Mouse (Mus musculus) T-helper 2 cell (primary cell): ENCODE results near the gene Prkce.

Experiments used
- in situ Hi-C: fragments of 300-600 bp; cut with MboI, MseI; formaldehyde crosslinking; loops from one replicate; pipeline ENCODE4 v1.15.1; 2025; ENCODE audit warnings: high pct_unique_total_duplicates

Prkce gene

GRCm38 (mm10) chr17:86292711-86293110 is 125.1 kb downstream of the Prkce start:
- in situ Hi-C loops, result no loop called here

GRCm38 (mm10) chr17:86293247-86293744 is 125.7 kb downstream of the Prkce start:
- in situ Hi-C loops, result no loop called here

- in situ Hi-C loops, result loop anchor here (5.0 kb wide), 1 partner anchor 133 kb away; no protein-coding TSS in a partner anchor
Measured at GRCm38 (mm10) chr17:86299576-86299975, 132.0 kb downstream of the Prkce start.

DNA sequence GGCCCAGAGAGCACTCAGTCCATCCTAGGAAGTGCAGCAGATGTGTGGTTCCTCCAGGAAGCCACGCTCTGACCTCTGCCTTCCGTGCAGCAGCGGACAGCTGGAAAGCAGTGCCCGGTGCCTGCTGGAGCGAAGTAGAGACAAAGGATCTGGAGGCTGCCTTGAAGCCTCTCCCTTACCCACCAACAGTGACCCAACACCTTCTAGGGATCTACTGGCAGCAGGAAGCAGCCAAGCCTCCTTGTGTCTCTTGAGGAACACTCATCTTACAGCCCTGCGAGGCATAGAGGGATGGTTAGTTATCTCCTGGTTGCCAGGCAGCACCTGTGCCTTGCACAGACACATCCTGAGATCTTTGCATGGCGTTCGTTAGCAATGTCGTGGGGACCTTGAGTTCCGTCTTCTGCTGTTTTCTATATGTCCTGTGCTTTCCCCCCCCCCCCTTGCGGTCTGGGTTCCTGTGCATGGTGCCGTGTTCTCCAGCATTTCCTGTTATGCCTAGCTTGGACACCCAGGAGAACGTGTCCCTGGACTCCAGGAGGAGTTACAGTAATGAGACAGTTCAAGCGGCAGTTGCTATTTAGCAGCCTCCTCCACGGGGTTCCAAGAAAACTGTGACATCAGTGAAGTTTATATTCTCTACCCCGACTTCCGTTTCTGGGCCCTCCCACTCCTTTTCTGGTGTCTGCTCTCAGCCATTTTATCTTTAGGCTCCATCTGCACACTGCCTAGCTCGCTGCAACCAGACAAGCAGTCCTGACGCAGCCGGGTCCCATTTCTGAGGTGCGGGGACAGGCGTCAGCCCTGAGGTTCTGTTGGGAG is 133.4 kb downstream of the Prkce start:
- in situ Hi-C loops, result loop anchor here (10.0 kb wide), 1 partner anchor 136 kb away; the partner anchor contains the start of gene Prkce

- in situ Hi-C loops, result loop anchor here (10.0 kb wide), 1 partner anchor 137 kb away; the partner anchor contains the start of gene Prkce
Measured at GRCm38 (mm10) chr17:86302266-86302665, 134.7 kb downstream of the Prkce start.

- in situ Hi-C loops, result loop anchor here (10.0 kb wide), 1 partner anchor 138 kb away; the partner anchor contains the start of gene Prkce
Measured at GRCm38 (mm10) chr17:86302861-86303331, 135.3 kb downstream of the Prkce start.

DNA sequence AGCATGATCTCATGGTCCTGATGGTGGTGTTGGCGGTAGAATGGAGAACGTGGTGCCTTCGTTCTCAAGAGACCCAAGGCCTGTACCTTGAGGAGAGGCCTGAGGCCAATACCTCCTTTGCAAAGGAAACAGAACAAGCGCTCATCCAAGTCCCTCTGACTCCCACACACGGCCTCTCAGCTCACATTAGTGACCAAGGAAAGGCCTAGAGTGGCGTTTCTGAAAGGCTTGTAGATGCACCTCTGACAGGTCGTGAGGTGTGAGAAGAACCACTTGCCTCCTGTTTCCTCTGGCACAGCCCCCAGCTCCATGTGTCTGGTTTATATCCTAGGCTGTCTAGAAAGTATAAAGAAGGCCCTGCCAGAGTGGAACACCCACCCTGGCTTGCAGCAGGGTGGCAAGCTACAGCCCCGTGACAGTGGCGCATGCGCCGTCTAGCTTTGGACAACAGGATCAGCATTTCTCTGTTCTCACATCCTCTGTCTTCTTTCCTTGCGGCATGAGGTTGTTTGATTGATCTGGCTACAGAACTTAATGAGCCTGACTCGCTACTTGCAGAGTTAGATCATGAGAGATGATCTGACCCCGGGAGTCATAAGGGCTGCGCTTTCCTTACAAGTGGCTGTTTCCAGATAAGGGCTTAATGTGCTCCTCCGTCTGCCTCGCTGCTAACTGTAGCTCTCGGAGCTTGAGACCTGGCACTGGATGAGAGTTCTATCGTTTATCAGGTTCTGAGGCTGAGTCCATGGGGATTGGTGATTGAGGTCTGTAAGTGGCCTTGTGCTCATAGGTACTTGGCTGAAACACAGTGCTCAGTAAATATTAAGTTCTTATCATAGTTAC is 136.0 kb downstream of the Prkce start:
- in situ Hi-C loops, result loop anchor here (10.0 kb wide), 1 partner anchor 139 kb away; the partner anchor contains the start of gene Prkce

- in situ Hi-C loops, result loop anchor here (10.0 kb wide), 1 partner anchor 140 kb away; the partner anchor contains the start of gene Prkce
Measured at GRCm38 (mm10) chr17:86304923-86305630, 137.5 kb downstream of the Prkce start.

DNA sequence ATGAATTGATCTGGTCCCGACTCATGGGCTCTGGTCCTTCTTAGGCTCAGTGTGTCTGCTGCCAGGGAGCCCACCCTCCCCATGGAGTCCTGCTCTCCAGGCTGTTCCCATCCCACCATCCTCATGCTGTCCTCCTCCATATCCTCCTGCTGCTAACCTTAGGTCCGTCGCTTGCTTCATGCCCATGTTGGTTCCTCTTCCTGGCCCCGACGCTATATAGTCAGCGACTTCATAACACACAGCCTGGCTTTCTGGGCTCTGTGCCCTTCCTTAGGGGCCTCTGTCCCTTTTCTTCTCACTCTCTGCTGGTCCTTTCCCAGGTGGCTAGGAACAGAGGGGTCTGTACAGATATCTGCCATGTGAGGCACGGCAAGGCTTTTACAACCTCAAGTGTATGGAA is 138.6 kb downstream of the Prkce start:
- in situ Hi-C loops, result loop anchor here (10.0 kb wide), 1 partner anchor 141 kb away; the partner anchor contains the start of gene Prkce

DNA sequence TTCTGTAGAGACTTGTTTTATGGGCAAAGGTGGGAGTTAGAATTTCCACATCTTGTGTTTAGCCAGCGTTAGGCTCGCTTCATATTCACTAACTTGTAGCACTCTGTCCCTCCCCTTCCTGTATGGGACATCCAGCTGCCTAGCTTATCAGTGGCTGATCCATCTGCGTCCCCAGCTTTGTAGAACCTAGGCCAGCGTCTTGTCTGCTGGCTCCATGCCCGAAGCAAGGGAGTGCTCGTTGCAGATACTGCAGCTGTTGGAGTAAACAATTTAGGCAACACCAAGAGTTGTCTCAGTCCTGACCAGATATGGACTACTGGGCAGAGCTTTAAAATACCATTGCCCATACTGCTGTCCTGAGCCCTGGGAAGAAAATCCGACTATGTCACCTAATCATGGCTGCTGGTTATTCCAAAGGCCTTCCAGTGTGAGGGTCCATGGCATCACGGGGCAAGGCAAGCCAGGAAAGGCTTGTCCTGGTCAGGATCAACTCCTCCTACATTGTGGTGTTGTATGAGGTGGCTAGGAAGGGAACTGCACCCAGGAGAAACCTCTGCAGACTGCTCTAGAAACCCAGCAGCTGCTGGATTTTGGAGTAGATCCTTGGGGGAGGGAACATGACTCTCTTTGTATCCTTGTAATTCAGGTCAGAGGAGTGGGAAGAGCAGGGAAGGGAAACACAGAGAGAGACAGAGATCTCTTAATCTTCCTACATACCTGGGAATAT is 146.0 kb downstream of the Prkce start:
- in situ Hi-C loops, result no loop called here

GRCm38 (mm10) chr17:86315874-86316273 is 148.3 kb downstream of the Prkce start:
- in situ Hi-C loops, result no loop called here

DNA sequence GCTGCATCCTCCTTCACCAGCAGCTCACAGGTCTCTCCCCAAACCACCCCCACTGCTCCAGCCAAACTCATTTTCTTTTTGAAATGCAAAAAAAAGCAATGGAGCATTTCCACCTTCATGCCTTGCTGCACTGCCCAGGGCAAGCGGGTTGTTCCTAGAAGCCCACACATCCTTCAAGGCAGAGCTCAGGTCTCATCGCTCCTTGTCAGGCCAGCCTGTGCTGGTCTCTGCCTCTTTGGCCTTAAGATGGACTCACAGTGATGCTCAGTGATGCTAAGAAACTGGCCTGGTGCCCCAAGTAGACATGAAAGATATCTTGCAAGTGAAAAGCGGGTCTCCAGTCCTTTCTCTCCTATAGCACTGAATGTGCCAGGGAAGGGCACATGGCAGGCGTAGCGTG is 149.2 kb downstream of the Prkce start:
- in situ Hi-C loops, result no loop called here

DNA sequence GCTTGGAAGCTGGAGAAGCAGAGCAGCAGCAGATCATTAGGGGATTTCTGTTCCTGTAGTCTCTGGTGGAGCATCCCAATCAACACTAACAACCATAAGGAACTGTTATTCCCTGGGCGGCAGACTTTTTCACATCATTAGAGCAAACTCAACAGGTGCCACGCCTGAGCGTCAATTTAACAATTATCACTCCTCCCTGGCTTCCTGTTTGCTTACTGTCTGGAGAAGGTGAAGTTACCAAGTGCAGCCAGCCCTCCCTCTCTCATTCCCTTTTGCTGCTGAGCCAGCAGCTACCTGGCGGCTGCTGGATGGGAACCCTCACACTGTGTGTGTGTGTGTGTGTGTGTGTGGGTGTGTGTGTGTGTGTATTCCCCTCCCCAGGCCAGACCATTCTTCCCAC is 149.6 kb downstream of the Prkce start:
- in situ Hi-C loops, result no loop called here

- in situ Hi-C loops, result loop anchor here (10.0 kb wide), 1 partner anchor 405 kb away; no protein-coding TSS in a partner anchor
Measured at GRCm38 (mm10) chr17:86319967-86320602, 152.5 kb downstream of the Prkce start.

DNA sequence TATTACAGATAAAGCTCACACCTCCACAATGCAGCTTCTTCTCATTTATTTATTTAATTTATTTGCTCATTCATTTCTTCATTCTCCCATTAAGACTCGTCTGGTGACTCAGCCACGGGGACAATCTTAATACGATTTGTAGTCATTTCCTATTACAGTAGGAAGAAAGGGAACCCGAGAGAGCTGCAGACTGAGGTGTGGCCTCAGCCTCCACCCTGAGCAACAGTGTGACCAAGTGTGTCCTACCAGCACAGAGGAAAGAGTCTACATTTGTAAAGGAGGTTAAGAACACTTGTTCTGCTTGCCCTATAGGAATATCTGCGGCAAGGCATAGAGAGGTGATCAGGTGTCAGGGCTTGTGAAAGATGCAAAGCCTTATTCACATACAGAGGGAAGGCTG is 155.3 kb downstream of the Prkce start:
- in situ Hi-C loops, result loop anchor here (10.0 kb wide), 1 partner anchor 408 kb away; no protein-coding TSS in a partner anchor

GRCm38 (mm10) chr17:86323310-86323709 is 155.7 kb downstream of the Prkce start:
- in situ Hi-C loops, result loop anchor here (10.0 kb wide), 1 partner anchor 409 kb away; no protein-coding TSS in a partner anchor

DNA sequence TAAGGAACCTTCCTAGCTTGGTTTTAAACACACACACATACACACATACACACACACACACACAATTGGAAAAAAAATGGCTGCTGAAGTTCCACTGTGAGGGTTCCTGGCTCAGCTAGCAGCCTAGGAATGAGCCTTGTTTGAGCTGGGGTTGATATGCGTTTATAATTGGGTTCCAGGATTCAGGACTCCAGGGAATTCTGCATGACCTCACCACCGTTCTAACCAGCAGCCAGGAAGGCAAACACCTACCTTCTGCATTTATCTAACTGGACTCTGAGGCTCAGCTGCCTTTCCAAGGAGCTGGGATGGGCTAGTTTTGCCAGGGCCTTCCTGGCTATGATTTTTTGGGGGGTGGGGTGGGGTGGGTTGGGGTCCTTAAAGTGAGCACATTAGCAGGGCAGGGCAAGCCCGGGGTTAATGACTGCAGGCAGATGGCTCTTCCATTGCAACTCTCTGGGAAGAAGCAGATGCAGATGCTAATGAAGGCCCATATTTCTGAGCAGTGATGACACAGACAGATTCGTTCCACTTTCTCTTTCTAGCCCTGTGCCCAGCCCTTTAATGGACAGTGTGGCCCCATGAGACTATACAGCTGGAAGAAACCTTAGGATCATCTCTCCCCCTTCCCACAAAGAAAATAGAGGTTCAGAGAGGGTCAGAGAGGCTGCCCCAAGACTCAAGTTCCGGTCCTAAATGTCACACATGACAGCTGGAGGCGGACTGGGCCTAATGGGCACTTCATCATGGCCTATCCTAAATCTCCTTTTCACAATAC is 156.5 kb downstream of the Prkce start:
- in situ Hi-C loops, result loop anchor here (10.0 kb wide), 1 partner anchor 409 kb away; no protein-coding TSS in a partner anchor

DNA sequence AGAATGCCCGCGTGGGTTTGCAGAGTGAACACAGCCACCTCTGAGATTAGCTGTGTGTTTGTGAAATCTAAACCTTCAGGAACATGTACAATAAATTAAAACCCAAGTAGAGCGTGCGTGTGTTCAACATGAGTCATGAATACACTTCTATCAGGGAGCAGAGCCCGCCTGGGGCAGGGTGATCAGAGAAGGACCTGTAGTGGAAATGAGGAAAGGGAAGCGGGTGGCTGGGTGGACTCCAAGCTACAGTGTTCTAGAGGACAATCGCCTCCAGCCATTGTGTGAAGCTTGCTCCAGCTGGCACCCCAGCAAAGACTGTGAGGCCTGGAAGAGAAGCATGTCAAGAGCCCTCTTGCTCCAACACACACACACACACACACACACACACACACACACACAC is 157.2 kb downstream of the Prkce start:
- in situ Hi-C loops, result loop anchor here (10.0 kb wide), 1 partner anchor 410 kb away; no protein-coding TSS in a partner anchor

GRCm38 (mm10) chr17:86325317-86325716 is 157.7 kb downstream of the Prkce start:
- in situ Hi-C loops, result loop anchor here (10.0 kb wide), 1 partner anchor 411 kb away; no protein-coding TSS in a partner anchor
